Mouse (Mus musculus): ENCODE data around the gene Crmp1.

- TF ChIP-seq POLR2A (IDR thresholded peaks at IDR 0.05; ENCODE audit: extremely low read depth, insufficient read depth, low read length) = no peak
- no peak for TF ChIP-seq CTCF (IDR thresholded peaks at IDR 0.05; ENCODE audit: extremely low read depth, insufficient read depth, low read length)
These were observed 19.4 kb upstream of the Crmp1 start for GRCm38 (mm10) chr5:37222316-37222715.
